ENCODE assay signal across 8 mouse cellular contexts in genomic region chr10:81494260-81495041, GRCm38 (mm10). TPM values are rescaled to one million over a fixed set of nuclear protein-coding genes. Genes with fewer than 3 reads are reported as not detected.
DNase-seq lines count a peak whose midpoint lies in the region; ATAC-seq and TF ChIP-seq lines count a peak whose summit lies in the region.

No protein-coding gene starts in this region.

- ATAC-seq in forebrain, embryonic 16.5 days, result no peak
- no peak for ATAC-seq in hindbrain, embryonic 15.5 days (ENCODE audit: low FRiP score, low read depth)

- no peaks in the 10 kb centered on the region for H3K9me3 ChIP-seq in forebrain, embryonic 10.5 days
- H3K9me3 ChIP-seq in forebrain, embryonic 16.5 days (ENCODE audit: control insufficient read depth, low read length), result no peaks in the 10 kb centered on the region
- H3K9me3 ChIP-seq in ES-E14 (ENCODE audit: control insufficient read depth, insufficient read depth, low read depth, low read length), result no peaks in the 10 kb centered on the region
- no peaks in the 10 kb centered on the region for H3K9me3 ChIP-seq in hindbrain, embryonic 15.5 days
- H3K9me3 ChIP-seq in megakaryocyte, embryonic 14.5 days, result no peaks in the 10 kb centered on the region

- 88% methylated on average over 11 of the region's 11 CpGs for WGBS in forebrain, embryonic 10.5 days
- WGBS in forebrain, embryonic 16.5 days, result 90% methylated on average over 11 of the region's 11 CpGs
- 94% methylated on average over 11 of the region's 11 CpGs for WGBS in hindbrain, embryonic 15.5 days

- no peak for DNase-seq in forebrain, embryonic 10.5 days (ENCODE audit: extremely low spot score, low spot score)
- no peak for DNase-seq in ES-E14 (ENCODE audit: low read depth, low spot score)
- DNase-seq in ovary, postnatal 36 days (ENCODE audit: low spot score), result no peak
- DNase-seq in right cerebral cortex, adult 2 months (ENCODE audit: low spot score in 2 of 2), result no peak
- DNase-seq in left cerebral cortex, adult 11 months (ENCODE audit: low spot score), result no peak

- H3K27me3 ChIP-seq in forebrain, embryonic 10.5 days (ENCODE audit: poor library complexity, severe bottlenecking), result no peaks in the 10 kb centered on the region
- H3K27me3 ChIP-seq in forebrain, embryonic 16.5 days (replicated peaks; ENCODE audit: control insufficient read depth, insufficient read depth, low read length), result no peaks in the 10 kb centered on the region
- H3K27me3 ChIP-seq in hindbrain, embryonic 15.5 days, result no peaks in the 10 kb centered on the region
- H3K27me3 ChIP-seq in megakaryocyte, embryonic 14.5 days (replicated peaks), result no peaks in the 10 kb centered on the region

- no peak overlapping the region for H3K4me2 ChIP-seq in forebrain, embryonic 16.5 days (ENCODE audit: low read length)
- peak overlapping the region; percentile 99 for H3K4me2 ChIP-seq in hindbrain, embryonic 15.5 days

- peak overlapping the region; percentile 71 for H3K4me3 ChIP-seq in forebrain, embryonic 10.5 days
- H3K4me3 ChIP-seq in forebrain, embryonic 16.5 days (replicated peaks; ENCODE audit: low read length), result no peak overlapping the region
- H3K4me3 ChIP-seq in ES-E14 (ENCODE audit: insufficient read depth in 1 of 2, low read depth in 1 of 2, low read length in 2 of 2, poor library complexity in 1 of 2, severe bottlenecking in 1 of 2), result peak overlapping the region in 1 of 2 experiments; percentile 83; a peak in 1 of 4 replicates
- peak overlapping the region; percentile 81; the same call in 1 of the 2 replicates for H3K4me3 ChIP-seq in hindbrain, embryonic 15.5 days
- H3K4me3 ChIP-seq in megakaryocyte, embryonic 14.5 days (replicated peaks), result peak overlapping the region; percentile 100

- peaks cover 48% of the 10 kb centered on the region for H3K36me3 ChIP-seq in forebrain, embryonic 10.5 days (replicated peaks)
- peaks cover 7% of the 10 kb centered on the region; the same call in 1 of the 2 replicates for H3K36me3 ChIP-seq in forebrain, embryonic 16.5 days (ENCODE audit: control insufficient read depth, insufficient read depth)
- peaks cover 36% of the 10 kb centered on the region; the same call in 1 of the 2 replicates for H3K36me3 ChIP-seq in ES-E14 (ENCODE audit: control insufficient read depth, insufficient read depth, low read length, poor library complexity, severe bottlenecking)
- H3K36me3 ChIP-seq in hindbrain, embryonic 15.5 days, result peaks cover 31% of the 10 kb centered on the region
- peaks cover 50% of the 10 kb centered on the region for H3K36me3 ChIP-seq in megakaryocyte, embryonic 14.5 days (replicated peaks; ENCODE audit: low read length)

- no peak overlapping the region for H3K9ac ChIP-seq in forebrain, embryonic 16.5 days (replicated peaks; ENCODE audit: low read depth, low read length)
- H3K9ac ChIP-seq in ES-E14 (ENCODE audit: insufficient read depth, low read depth, low read length, poor library complexity, severe bottlenecking), result peak overlapping the region; percentile 92; the same call in 1 of the 2 replicates
- H3K9ac ChIP-seq in hindbrain, embryonic 15.5 days, result 0 out of 2 replicates have a peak overlapping the region, but pooled peaks have one; percentile 94

- H3K27ac ChIP-seq in forebrain, embryonic 10.5 days, result no peak overlapping the region
- no peak overlapping the region for H3K27ac ChIP-seq in forebrain, embryonic 16.5 days (ENCODE audit: low read length)
- no peak overlapping the region for H3K27ac ChIP-seq in ES-E14 (ENCODE audit: insufficient read depth, low read depth, low read length, poor library complexity, severe bottlenecking)
- no peak overlapping the region for H3K27ac ChIP-seq in hindbrain, embryonic 15.5 days (replicated peaks)

- in situ Hi-C loops in ES-E14 (cut with MboI; ENCODE audit: low sequenced_read_pairs in 2 of 2, unreplicated experiment in 2 of 2), result no loop called here

- peaks cover 47% of the 10 kb centered on the region for H3K4me1 ChIP-seq in forebrain, embryonic 10.5 days
- peaks cover 19% of the 10 kb centered on the region for H3K4me1 ChIP-seq in forebrain, embryonic 16.5 days (replicated peaks; ENCODE audit: control insufficient read depth, insufficient read depth, low read length)
- H3K4me1 ChIP-seq in ES-E14 (ENCODE audit: control insufficient read depth in 2 of 2, insufficient read depth in 2 of 2, low read length in 2 of 2, poor library complexity in 1 of 2), result peaks cover 0 to 12% of the 10 kb centered on the region in 2 experiments; a peak in 2 of 4 replicates
- peaks cover 26% of the 10 kb centered on the region for H3K4me1 ChIP-seq in hindbrain, embryonic 15.5 days (replicated peaks)
- peaks cover 60% of the 10 kb centered on the region for H3K4me1 ChIP-seq in megakaryocyte, embryonic 14.5 days

TF ChIP-seq in ES-E14, 5 proteins besides CTCF, POLR2A, EP300 and RAD21:
- no peak for TF ChIP-seq MAFK (IDR thresholded peaks at IDR 0.05; ENCODE audit: insufficient read depth, low read depth, low read length)
- no peak for TF ChIP-seq ZC3H11A (IDR thresholded peaks at IDR 0.05; ENCODE audit: borderline replicate concordance, low read depth, low read length)
- no peak for TF ChIP-seq ZNF384 (IDR thresholded peaks at IDR 0.05; ENCODE audit: low read depth, low read length)
- no peak for TF ChIP-seq CHD2 (IDR thresholded peaks at IDR 0.05; ENCODE audit: low read depth, low read length)
TF ChIP-seq in ES-E14: peak in this region for 0.

RNA-seq across cellular contexts. Expression of gene Ncln, which starts 1.7 kb away (rescaled TPM):
- 88.2 and 90.4 TPM in 2 replicates for polyA plus RNA-seq in forebrain, embryonic 10.5 days (2016; fragmentation: Nextera tagmentation; extraction: Ambion mirVana)
- 70.4 and 80.9 TPM in 2 replicates for polyA plus RNA-seq in forebrain, embryonic 16.5 days (2015; fragmentation: Nextera tagmentation; extraction: Ambion mirVana)
- 254 and 393 TPM in 2 replicates for total RNA-seq in ES-E14 (2012; rRNA removed)
- 66.5 and 72.7 TPM in 2 replicates for polyA plus RNA-seq in hindbrain, embryonic 15.5 days (2015; fragmentation: Nextera tagmentation; extraction: Ambion mirVana)
- polyA plus RNA-seq in megakaryocyte, embryonic 14.5 days (2012; ENCODE audit: insufficient read depth, low replicate concordance), result 145 and 508 TPM in 2 replicates

RNA-seq across cellular contexts. Expression of gene S1pr4, which starts 5.5 kb away (rescaled TPM):
- 0.32 and 0.33 TPM in 2 replicates for polyA plus RNA-seq in forebrain, embryonic 10.5 days (2016; fragmentation: Nextera tagmentation; extraction: Ambion mirVana)
- 0.40 and 0.53 TPM in 2 replicates for polyA plus RNA-seq in forebrain, embryonic 16.5 days (2015; fragmentation: Nextera tagmentation; extraction: Ambion mirVana)
- total RNA-seq in ES-E14 (2012; rRNA removed), result 0.94 and 1.9 TPM in 2 replicates
- polyA plus RNA-seq in hindbrain, embryonic 15.5 days (2015; fragmentation: Nextera tagmentation; extraction: Ambion mirVana), result 0.83 and 0.86 TPM in 2 replicates
- polyA plus RNA-seq in megakaryocyte, embryonic 14.5 days (2012; ENCODE audit: insufficient read depth, low replicate concordance), result 7.4 and 9.1 TPM in 2 replicates

RNA-seq across cellular contexts. Expression of gene Celf5, which starts 11.9 kb away (rescaled TPM):
- 3.1 and 5.6 TPM in 2 replicates for polyA plus RNA-seq in forebrain, embryonic 10.5 days (2016; fragmentation: Nextera tagmentation; extraction: Ambion mirVana)
- polyA plus RNA-seq in forebrain, embryonic 16.5 days (2015; fragmentation: Nextera tagmentation; extraction: Ambion mirVana), result 75.3 and 93.0 TPM in 2 replicates
- total RNA-seq in ES-E14 (2012; rRNA removed), result 5.0 and 8.2 TPM in 2 replicates
- 70.0 and 77.6 TPM in 2 replicates for polyA plus RNA-seq in hindbrain, embryonic 15.5 days (2015; fragmentation: Nextera tagmentation; extraction: Ambion mirVana)
- 1.3 and 3.3 TPM in 2 replicates for polyA plus RNA-seq in megakaryocyte, embryonic 14.5 days (2012; ENCODE audit: insufficient read depth, low replicate concordance)

RNA-seq across cellular contexts. Expression of gene Gna15, which starts 29.6 kb away (rescaled TPM):
- polyA plus RNA-seq in forebrain, embryonic 10.5 days (2016; fragmentation: Nextera tagmentation; extraction: Ambion mirVana), result 0.84 and 1.1 TPM in 2 replicates
- 0.42 and 0.76 TPM in 2 replicates for polyA plus RNA-seq in forebrain, embryonic 16.5 days (2015; fragmentation: Nextera tagmentation; extraction: Ambion mirVana)
- 11.8 and 16.6 TPM in 2 replicates for total RNA-seq in ES-E14 (2012; rRNA removed)
- 1.1 and 1.2 TPM in 2 replicates for polyA plus RNA-seq in hindbrain, embryonic 15.5 days (2015; fragmentation: Nextera tagmentation; extraction: Ambion mirVana)
- 31.7 and 48.4 TPM in 2 replicates for polyA plus RNA-seq in megakaryocyte, embryonic 14.5 days (2012; ENCODE audit: insufficient read depth, low replicate concordance)

RNA-seq across cellular contexts. Expression of gene Nfic, which starts 39.0 kb away (rescaled TPM):
- polyA plus RNA-seq in forebrain, embryonic 10.5 days (2016; fragmentation: Nextera tagmentation; extraction: Ambion mirVana), result 7.3 and 8.6 TPM in 2 replicates
- 25.4 and 27.0 TPM in 2 replicates for polyA plus RNA-seq in forebrain, embryonic 16.5 days (2015; fragmentation: Nextera tagmentation; extraction: Ambion mirVana)
- total RNA-seq in ES-E14 (2012; rRNA removed), result 4.9 and 6.3 TPM in 2 replicates
- 26.6 and 28.0 TPM in 2 replicates for polyA plus RNA-seq in hindbrain, embryonic 15.5 days (2015; fragmentation: Nextera tagmentation; extraction: Ambion mirVana)
- polyA plus RNA-seq in megakaryocyte, embryonic 14.5 days (2012; ENCODE audit: insufficient read depth, low replicate concordance), result 184 and 257 TPM in 2 replicates

Comparison
In these comparisons a context has a peak if more than half of its experiments do, and no peak if none do; other contexts are left out.
1. RNA of gene Celf5, which starts 11.9 kb away (polyA plus RNA-seq): 75.3 to 93.0 TPM in forebrain, embryonic 16.5 days and 70.0 to 77.6 TPM in hindbrain, embryonic 15.5 days; 3.1 to 5.6 TPM in forebrain, embryonic 10.5 days and 1.3 to 3.3 TPM in megakaryocyte, embryonic 14.5 days; every median in the first group is over 10 times any median in the second.